Mouse (Mus musculus): Measurements from ENCODE around the gene Hoxa9. TPM values are rescaled to one million over a fixed set of nuclear protein-coding genes. Genes with fewer than 3 reads are reported as not detected.

Hoxa9 gene
- polyA plus RNA-seq, 1 experiment from 2014 or later, result not detected

- Histone ChIP-seq H3K36me3 (no peaks in the 10 kb centered on the region), H3K9ac (replicated peaks) (no peak overlapping the region), H3K27ac (replicated peaks) (no peak overlapping the region), H3K4me2 (replicated peaks) (no peak overlapping the region), H3K4me3 (no peak overlapping the region), H3K9me3 (no peaks in the 10 kb centered on the region), H3K4me1 (peaks cover 5% of the 10 kb centered on the region), H3K27me3 (peaks cover 97% of the 10 kb centered on the region)
- no peak for ATAC-seq (ENCODE audit: low FRiP score, low read depth)
- WGBS, result 4% methylated on average over 9 of the region's 9 CpGs
Observed at GRCm38 (mm10) chr6:52196811-52197210, 34.1 kb downstream of the Hoxa9 start.

GRCm38 (mm10) chr6:52194690-52195089 is 36.2 kb downstream of the Hoxa9 start:
- H3K27me3 ChIP-seq, result peaks cover 97% of the 10 kb centered on the region
- H3K4me1 ChIP-seq, result peaks cover 15% of the 10 kb centered on the region
- no peak overlapping the region for H3K27ac ChIP-seq (replicated peaks)
- no peaks in the 10 kb centered on the region for H3K9me3 ChIP-seq
- WGBS, result 4% methylated on average over 10 of the region's 10 CpGs
- no peaks in the 10 kb centered on the region for H3K36me3 ChIP-seq
- no peak overlapping the region for H3K9ac ChIP-seq (replicated peaks)
- no peak for ATAC-seq (ENCODE audit: low FRiP score, low read depth)
- no peak overlapping the region for H3K4me2 ChIP-seq (replicated peaks)
- H3K4me3 ChIP-seq, result no peak overlapping the region

- Histone ChIP-seq H3K4me1 (peaks cover 15% of the 10 kb centered on the region), H3K27me3 (peaks cover 97% of the 10 kb centered on the region), H3K9ac (replicated peaks) (no peak overlapping the region)
Observed at GRCm38 (mm10) chr6:52191860-52192550, 38.9 kb downstream of the Hoxa9 start.

GRCm38 (mm10) chr6:52190906-52191810 is 39.7 kb downstream of the Hoxa9 start, which contains the start of gene Hoxa4:
Gene Hoxa4, minus strand, starts transcription at chr6:52191753.
- Histone ChIP-seq H3K4me2 (replicated peaks) (peak within 1 kb of the TSS; percentile 54), H3K4me3 (peak within 1 kb of the TSS; percentile 42), H3K36me3 (no peaks in the 10 kb centered on the region), H3K9ac (replicated peaks) (no peak within 1 kb of the TSS), H3K27ac (replicated peaks) (no peak within 1 kb of the TSS), H3K4me1 (peaks cover 15% of the 10 kb centered on the region), H3K27me3 (peaks cover 97% of the 10 kb centered on the region), H3K9me3 (no peaks in the 10 kb centered on the region)
- no peak for ATAC-seq (ENCODE audit: low FRiP score, low read depth)
- WGBS, result 2% methylated on average over 48 of the region's 102 CpGs

More at GRCm38 (mm10) chr6:52191860-52192550, 38.9 kb downstream of the Hoxa9 start:
- H3K27ac ChIP-seq (replicated peaks), result no peak overlapping the region
- H3K36me3 ChIP-seq, result no peaks in the 10 kb centered on the region
- H3K4me3 ChIP-seq, result peak overlapping the region; percentile 42
- H3K9me3 ChIP-seq, result no peaks in the 10 kb centered on the region
- peak overlapping the region; percentile 54 for H3K4me2 ChIP-seq (replicated peaks)
- ATAC-seq (ENCODE audit: low FRiP score, low read depth), result peak; percentile 58; the same call in 1 of the 2 replicates
- WGBS, result 2% methylated on average over 43 of the region's 55 CpGs

- ATAC-seq (ENCODE audit: low FRiP score, low read depth), result no peak
- no peak overlapping the region for H3K4me3 ChIP-seq
- H3K9ac ChIP-seq (replicated peaks), result no peak overlapping the region
- H3K27me3 ChIP-seq, result peaks cover 98% of the 10 kb centered on the region
- no peak overlapping the region for H3K27ac ChIP-seq (replicated peaks)
- under 1% methylated on average over 23 of the region's 23 CpGs for WGBS
- H3K4me1 ChIP-seq, result peaks cover 15% of the 10 kb centered on the region
- no peaks in the 10 kb centered on the region for H3K36me3 ChIP-seq
- H3K9me3 ChIP-seq, result no peaks in the 10 kb centered on the region
- H3K4me2 ChIP-seq (replicated peaks), result no peak overlapping the region
Observed at GRCm38 (mm10) chr6:52190410-52190809, 40.5 kb downstream of the Hoxa9 start.

- peaks cover 99% of the 10 kb centered on the region for H3K27me3 ChIP-seq
- H3K36me3 ChIP-seq, result no peaks in the 10 kb centered on the region
- 3% methylated on average over 8 of the region's 8 CpGs for WGBS
- no peak for ATAC-seq (ENCODE audit: low FRiP score, low read depth)
- H3K9me3 ChIP-seq, result no peaks in the 10 kb centered on the region
- H3K4me3 ChIP-seq, result no peak overlapping the region
- no peak overlapping the region for H3K9ac ChIP-seq (replicated peaks)
- no peak overlapping the region for H3K27ac ChIP-seq (replicated peaks)
- peaks cover 15% of the 10 kb centered on the region for H3K4me1 ChIP-seq
- H3K4me2 ChIP-seq (replicated peaks), result no peak overlapping the region
Observed at GRCm38 (mm10) chr6:52189909-52190308, 41.0 kb downstream of the Hoxa9 start.

GRCm38 (mm10) chr6:52189172-52189591 is 41.7 kb downstream of the Hoxa9 start:
- Histone ChIP-seq H3K27me3 (peaks cover 99% of the 10 kb centered on the region), H3K9ac (replicated peaks) (no peak overlapping the region), H3K9me3 (no peaks in the 10 kb centered on the region), H3K4me2 (replicated peaks) (no peak overlapping the region), H3K4me3 (no peak overlapping the region), H3K36me3 (no peaks in the 10 kb centered on the region), H3K4me1 (peaks cover 15% of the 10 kb centered on the region), H3K27ac (replicated peaks) (no peak overlapping the region)
- ATAC-seq (ENCODE audit: low FRiP score, low read depth), result no peak
- WGBS, result 5% methylated on average over 5 of the region's 5 CpGs

- Histone ChIP-seq H3K4me3 (no peak overlapping the region), H3K4me2 (replicated peaks) (no peak overlapping the region), H3K9me3 (no peaks in the 10 kb centered on the region), H3K36me3 (no peaks in the 10 kb centered on the region), H3K9ac (replicated peaks) (no peak overlapping the region), H3K27ac (replicated peaks) (no peak overlapping the region), H3K4me1 (peaks cover 6% of the 10 kb centered on the region), H3K27me3 (peaks cover 100% of the 10 kb centered on the region)
- ATAC-seq (ENCODE audit: low FRiP score, low read depth), result no peak
- WGBS, result 4% methylated on average over 1 of the region's 1 CpGs
Observed at GRCm38 (mm10) chr6:52186500-52186899, 44.4 kb downstream of the Hoxa9 start.

- Histone ChIP-seq H3K4me3 (no peak overlapping the region), H3K27ac (replicated peaks) (no peak overlapping the region), H3K9ac (replicated peaks) (no peak overlapping the region), H3K36me3 (no peaks in the 10 kb centered on the region), H3K27me3 (peaks cover 100% of the 10 kb centered on the region), H3K4me1 (no peaks in the 10 kb centered on the region), H3K9me3 (no peaks in the 10 kb centered on the region), H3K4me2 (replicated peaks) (no peak overlapping the region)
- no peak for ATAC-seq (ENCODE audit: low FRiP score, low read depth)
- 6% methylated on average over 3 of the region's 3 CpGs for WGBS
Observed at GRCm38 (mm10) chr6:52185834-52186233, 45.1 kb downstream of the Hoxa9 start.

- Histone ChIP-seq H3K4me2 (replicated peaks) (no peak overlapping the region), H3K36me3 (no peaks in the 10 kb centered on the region), H3K4me1 (no peaks in the 10 kb centered on the region), H3K27me3 (peaks cover 100% of the 10 kb centered on the region), H3K9ac (replicated peaks) (no peak overlapping the region), H3K4me3 (no peak overlapping the region), H3K27ac (replicated peaks) (no peak overlapping the region), H3K9me3 (no peaks in the 10 kb centered on the region)
- WGBS, result 2% methylated on average over 19 of the region's 19 CpGs
- no peak for ATAC-seq (ENCODE audit: low FRiP score, low read depth)
Observed at GRCm38 (mm10) chr6:52185222-52185621, 45.7 kb downstream of the Hoxa9 start.

- no peak overlapping the region for H3K4me3 ChIP-seq
- H3K27me3 ChIP-seq, result peaks cover 100% of the 10 kb centered on the region
- WGBS, result 3% methylated on average over 6 of the region's 6 CpGs
Observed at GRCm38 (mm10) chr6:52184668-52185067, 46.2 kb downstream of the Hoxa9 start.

More at GRCm38 (mm10) chr6:52184668-52185067, 46.2 kb downstream of the Hoxa9 start:
- no peak overlapping the region for H3K4me2 ChIP-seq (replicated peaks)
- H3K4me1 ChIP-seq, result no peaks in the 10 kb centered on the region
- H3K9me3 ChIP-seq, result no peaks in the 10 kb centered on the region
- no peaks in the 10 kb centered on the region for H3K36me3 ChIP-seq
- ATAC-seq (ENCODE audit: low FRiP score, low read depth), result no peak
- H3K9ac ChIP-seq (replicated peaks), result no peak overlapping the region
- no peak overlapping the region for H3K27ac ChIP-seq (replicated peaks)

Measured in midbrain, embryonic 12.5 days (tissue).